In the genomic region with DNA sequence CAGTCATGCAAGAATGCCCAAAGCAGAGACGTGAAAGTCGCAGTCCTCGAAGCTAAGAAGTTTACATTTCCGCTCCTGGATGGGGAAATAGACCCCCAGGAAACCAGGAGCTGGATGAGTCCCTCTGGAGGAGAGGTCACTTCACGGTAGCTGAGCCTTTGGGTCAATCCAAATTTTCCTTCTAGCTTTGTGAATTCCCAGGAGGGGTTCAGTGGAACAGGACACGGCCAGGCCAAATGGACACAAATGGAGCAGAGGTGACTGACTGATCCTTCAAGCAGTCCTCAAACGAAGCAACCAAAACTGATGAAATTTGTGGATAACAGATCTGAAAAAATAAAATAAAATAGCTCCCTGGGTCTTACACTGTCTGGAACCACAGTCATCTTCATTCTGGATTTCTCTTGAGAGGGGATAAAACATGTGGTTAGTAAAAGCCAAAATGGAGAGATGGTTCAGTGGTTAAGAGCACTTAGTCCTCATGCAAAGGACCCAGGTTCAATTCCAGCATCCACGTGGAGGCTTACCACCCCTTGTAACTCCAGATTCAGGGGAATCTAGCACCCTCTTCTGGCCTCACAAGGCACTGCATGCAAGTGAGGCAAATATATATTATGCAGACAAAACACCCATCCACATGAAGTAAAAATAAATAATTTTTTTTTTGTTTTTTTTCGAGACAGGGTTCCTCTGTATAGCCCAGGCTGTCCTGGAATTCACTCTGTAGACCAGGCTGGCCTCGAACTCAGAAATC, we compare ENCODE assay signal across 10 mouse cellular contexts. TPM values are rescaled to one million over a fixed set of nuclear protein-coding genes. Genes with fewer than 3 reads are reported as not detected.
DNase-seq lines count a peak whose midpoint lies in the region; ATAC-seq and TF ChIP-seq lines count a peak whose summit lies in the region.
"Had no signal": no experiment of that assay in that cellular context is flagged by ENCODE, and none has a peak within 500 bp of the region (broad histone marks: within the 10 kb centered on the region; RNA-seq: fewer than 3 reads in every experiment).

No protein-coding gene starts in this region.

- H3K36me3 ChIP-seq in hindbrain, embryonic 10.5 days, result no peaks in the 10 kb centered on the region
- H3K36me3 ChIP-seq in hindbrain, embryonic 13.5 days, result no peaks in the 10 kb centered on the region
- H3K36me3 ChIP-seq in CH12.LX (replicated peaks in 1 of 2; ENCODE audit: control insufficient read depth in 1 of 2, insufficient read depth in 1 of 2, low read length in 1 of 2), result no peaks in the 10 kb centered on the region
- H3K36me3 ChIP-seq: embryonic facial prominence, embryonic 15.5 days; liver, embryonic 15.5 days had no signal

- dilution Hi-C loops in CH12.LX (cut with MboI; ENCODE audit: extremely low pct_ligation_motif_present, extremely low pct_unique_long_range_greater_than_20kb, low sequenced_read_pairs), result no loop called here

- peak; percentile 70 for TF ChIP-seq RAD21 in CH12.LX (IDR thresholded peaks at IDR 0.05; ENCODE audit: low read depth, low read length)

- H3K4me2 ChIP-seq in hindbrain, embryonic 13.5 days, result no peak overlapping the region
- no peak overlapping the region for H3K4me2 ChIP-seq in CH12.LX (ENCODE audit: insufficient read depth, low read depth, poor library complexity, severe bottlenecking)
- H3K4me2 ChIP-seq: embryonic facial prominence, embryonic 15.5 days; liver, embryonic 15.5 days had no signal

- no peaks in the 10 kb centered on the region for H3K9me3 ChIP-seq in hindbrain, embryonic 10.5 days
- no peaks in the 10 kb centered on the region for H3K9me3 ChIP-seq in hindbrain, embryonic 13.5 days
- H3K9me3 ChIP-seq in CH12.LX (replicated peaks; ENCODE audit: low read length), result no peaks in the 10 kb centered on the region
- H3K9me3 ChIP-seq: embryonic facial prominence, embryonic 15.5 days; liver, embryonic 15.5 days had no signal

- no peak for ATAC-seq in hindbrain, embryonic 13.5 days (ENCODE audit: low FRiP score)

- H3K9ac ChIP-seq in hindbrain, embryonic 13.5 days, result no peak overlapping the region
- no peak overlapping the region for H3K9ac ChIP-seq in CH12.LX (ENCODE audit: insufficient read depth, low read depth)
- H3K9ac ChIP-seq: embryonic facial prominence, embryonic 15.5 days; liver, embryonic 15.5 days had no signal

- in situ Hi-C loops in CH12.LX (cut with MboI; ENCODE audit: low pct_ligation_motif_present, low pct_unique_long_range_greater_than_20kb, low sequenced_read_pairs), result no loop called here

- 66% methylated on average over 10 of the region's 10 CpGs for WGBS in hindbrain, embryonic 10.5 days
- 66% methylated on average over 10 of the region's 10 CpGs for WGBS in hindbrain, embryonic 13.5 days

- 0 out of 2 replicates have a peak, but pooled peaks cover 10% of the 10 kb centered on the region for H3K4me1 ChIP-seq in hindbrain, embryonic 10.5 days (replicated peaks)
- no peaks in the 10 kb centered on the region for H3K4me1 ChIP-seq in hindbrain, embryonic 13.5 days (replicated peaks)
- peaks cover 0 to 8% of the 10 kb centered on the region in 2 experiments; a peak in 2 of 4 replicates for H3K4me1 ChIP-seq in CH12.LX (ENCODE audit: control insufficient read depth in 1 of 2, insufficient read depth in 2 of 2)

- no peak overlapping the region for H3K27ac ChIP-seq in hindbrain, embryonic 10.5 days
- H3K27ac ChIP-seq in hindbrain, embryonic 13.5 days, result no peak overlapping the region
- H3K27ac ChIP-seq in CH12.LX (ENCODE audit: insufficient read depth, low read depth), result no peak overlapping the region
- H3K27ac ChIP-seq: liver, embryonic 15.5 days had no signal

- H3K27me3 ChIP-seq in hindbrain, embryonic 10.5 days (ENCODE audit: insufficient read depth, poor library complexity, severe bottlenecking), result no peaks in the 10 kb centered on the region
- H3K27me3 ChIP-seq in hindbrain, embryonic 13.5 days, result no peaks in the 10 kb centered on the region
- H3K27me3 ChIP-seq in CH12.LX (replicated peaks), result peaks cover 15% of the 10 kb centered on the region
- H3K27me3 ChIP-seq: embryonic facial prominence, embryonic 15.5 days; liver, embryonic 15.5 days had no signal

- H3K4me3 ChIP-seq in hindbrain, embryonic 10.5 days, result no peak overlapping the region
- H3K4me3 ChIP-seq in hindbrain, embryonic 13.5 days, result no peak overlapping the region
- H3K4me3 ChIP-seq in CH12.LX (replicated peaks in 1 of 3; ENCODE audit: low read depth in 2 of 3, low read length in 2 of 3, poor library complexity in 1 of 3), result no peak overlapping the region
- H3K4me3 ChIP-seq: embryonic facial prominence, embryonic 15.5 days; liver, embryonic 15.5 days had no signal

- peak; percentile 26 for DNase-seq in hindbrain, embryonic 10.5 days (ENCODE audit: low spot score)
- DNase-seq in CH12.LX (ENCODE audit: extremely low read depth), result peak; percentile 64
- DNase-seq in adrenal gland, postnatal 14 days, result peak; percentile 70
- peak; percentile 69 to 71 for DNase-seq in kidney, postnatal 4 days
- DNase-seq in spleen, postnatal 14 days (ENCODE audit: low spot score in 2 of 2), result peak; percentile 29 to 59
- no peak for DNase-seq in ovary, adult 18-20 months (ENCODE audit: low spot score)
- no peak for DNase-seq in left cerebral cortex, postnatal 14 days (ENCODE audit: low spot score in 2 of 2)

- intact Hi-C loops in left cerebral cortex, postnatal 14 days (cut with DNase I), result loop anchor here (5.0 kb wide), 1 partner anchor 77 kb away; no protein-coding TSS in a partner anchor

- H3K79me2 ChIP-seq in CH12.LX (replicated peaks; ENCODE audit: control insufficient read depth, extremely low read depth, insufficient read depth, poor library complexity, severe bottlenecking), result no peaks in the 10 kb centered on the region

- TF ChIP-seq CTCF in CH12.LX (conservative IDR thresholded peaks at IDR 0.05 in 1 of 2, IDR thresholded peaks at IDR 0.05 in 1 of 2; ENCODE audit: low read depth in 2 of 2, low read length in 2 of 2), result peak; percentile 75 to 84

- no peak for TF ChIP-seq EP300 in CH12.LX (IDR thresholded peaks at IDR 0.05; ENCODE audit: low read length)

- no peak for TF ChIP-seq POLR2A in CH12.LX (IDR thresholded peaks at IDR 0.05; ENCODE audit: low read depth, low read length)

TF ChIP-seq in CH12.LX, 34 proteins besides CTCF, POLR2A, EP300 and RAD21:
- peak; percentile 52 for TF ChIP-seq SMC3 (IDR thresholded peaks at IDR 0.05; ENCODE audit: low read depth, low read length)
- peak; percentile 70 for TF ChIP-seq MAX (IDR thresholded peaks at IDR 0.05; ENCODE audit: low read length)
- 0 out of 2 replicates have a peak, but pooled peaks have one; percentile 42 for TF ChIP-seq TBP (conservative IDR thresholded peaks at IDR 0.05; ENCODE audit: low read depth, low read length)
- no peak for TF ChIP-seq PAX5 (IDR thresholded peaks at IDR 0.05; ENCODE audit: low read length)
- TF ChIP-seq MYC (IDR thresholded peaks at IDR 0.05; ENCODE audit: low read depth, low read length), result peak; percentile 92
- TF ChIP-seq JUND (conservative IDR thresholded peaks at IDR 0.05; ENCODE audit: low read depth, low read length), result no peak
- TF ChIP-seq CHD1 (IDR thresholded peaks at IDR 0.05; ENCODE audit: low read depth, low read length), result no peak
- TF ChIP-seq ZC3H11A (IDR thresholded peaks at IDR 0.05; ENCODE audit: low read depth, low read length), result no peak
TF ChIP-seq in CH12.LX: peak in this region for 4.

RNA-seq across cellular contexts. Expression of a gene that starts 11.4 kb away (rescaled TPM):
- polyA plus RNA-seq in hindbrain, embryonic 10.5 days (2016; fragmentation: Nextera tagmentation; extraction: Ambion mirVana), result 39.5 and 54.3 TPM in 2 replicates
- polyA plus RNA-seq in hindbrain, embryonic 13.5 days (2015; fragmentation: Nextera tagmentation; extraction: Ambion mirVana), result 135 and 143 TPM in 2 replicates
- total RNA-seq in CH12.LX (2012; rRNA removed) (9.3 and 12.9 TPM in 2 replicates), CH12.LX (2014; rRNA removed) (7.4 and 8.5 TPM in 2 replicates)
- polyA plus RNA-seq in CH12.LX (2012; ENCODE audit: insufficient read length, low read depth), result 9.5 and 9.7 TPM in 2 replicates
- total RNA-seq in adrenal gland, postnatal 14 days (2021), result 16.9 and 21.2 TPM in 2 replicates
- 100 to 1,000 TPM; 108 to 118 TPM for total RNA-seq in left cerebral cortex, postnatal 14 days (2021)

RNA-seq across cellular contexts. Expression of a gene that starts 15.1 kb away (rescaled TPM):
- 81.2 and 81.6 TPM in 2 replicates for polyA plus RNA-seq in hindbrain, embryonic 10.5 days (2016; fragmentation: Nextera tagmentation; extraction: Ambion mirVana)
- 55.5 and 60.4 TPM in 2 replicates for polyA plus RNA-seq in hindbrain, embryonic 13.5 days (2015; fragmentation: Nextera tagmentation; extraction: Ambion mirVana)
- total RNA-seq in CH12.LX (2012; rRNA removed) (3.7 and 3.9 TPM in 2 replicates), CH12.LX (2014; rRNA removed) (1.4 and 1.7 TPM in 2 replicates)
- polyA plus RNA-seq in CH12.LX (2012; ENCODE audit: insufficient read length, low read depth), result 4.3 and 5.7 TPM in 2 replicates
- 156 and 176 TPM in 2 replicates for total RNA-seq in adrenal gland, postnatal 14 days (2021)
- 100 to 1,000 TPM; 122 to 125 TPM for total RNA-seq in left cerebral cortex, postnatal 14 days (2021)

RNA-seq across cellular contexts. Expression of a gene that starts 17.8 kb away (rescaled TPM):
- 31.4 and 34.7 TPM in 2 replicates for polyA plus RNA-seq in hindbrain, embryonic 10.5 days (2016; fragmentation: Nextera tagmentation; extraction: Ambion mirVana)
- 32.1 and 33.3 TPM in 2 replicates for polyA plus RNA-seq in hindbrain, embryonic 13.5 days (2015; fragmentation: Nextera tagmentation; extraction: Ambion mirVana)
- 2.2 and 2.7 TPM in 2 replicates for total RNA-seq in CH12.LX (2012; rRNA removed)
- total RNA-seq in CH12.LX (2014; rRNA removed), result 1.1 and 1.3 TPM in 2 replicates
- polyA plus RNA-seq in CH12.LX (2012; ENCODE audit: insufficient read length, low read depth), result 1.5 and 2.1 TPM in 2 replicates
- 6.8 and 13.2 TPM in 2 replicates for total RNA-seq in adrenal gland, postnatal 14 days (2021)
- total RNA-seq in left cerebral cortex, postnatal 14 days (2021), result 10 to 100 TPM; 26.0 to 31.3 TPM

RNA-seq across cellular contexts. Expression of a gene that starts 27.1 kb away (rescaled TPM):
- polyA plus RNA-seq in hindbrain, embryonic 10.5 days (2016; fragmentation: Nextera tagmentation; extraction: Ambion mirVana), result 271 and 385 TPM in 2 replicates
- 279 and 287 TPM in 2 replicates for polyA plus RNA-seq in hindbrain, embryonic 13.5 days (2015; fragmentation: Nextera tagmentation; extraction: Ambion mirVana)
- total RNA-seq in CH12.LX (2012; rRNA removed) (84.0 and 96.9 TPM in 2 replicates), CH12.LX (2014; rRNA removed) (231 and 243 TPM in 2 replicates)
- 308 TPM in 2 replicates for polyA plus RNA-seq in CH12.LX (2012; ENCODE audit: insufficient read length, low read depth)
- total RNA-seq in adrenal gland, postnatal 14 days (2021), result 359 and 362 TPM in 2 replicates
- 100 to 1,000 TPM; 185 to 197 TPM for total RNA-seq in left cerebral cortex, postnatal 14 days (2021)

RNA-seq across cellular contexts. Expression of a gene that starts 27.1 kb away (rescaled TPM):
- polyA plus RNA-seq in hindbrain, embryonic 10.5 days (2016; fragmentation: Nextera tagmentation; extraction: Ambion mirVana), result 20.7 and 32.7 TPM in 2 replicates
- polyA plus RNA-seq in hindbrain, embryonic 13.5 days (2015; fragmentation: Nextera tagmentation; extraction: Ambion mirVana), result 55.0 and 63.3 TPM in 2 replicates
- total RNA-seq in CH12.LX (2012; rRNA removed) (5.0 and 8.7 TPM in 2 replicates), CH12.LX (2014; rRNA removed) (7.3 and 7.4 TPM in 2 replicates)
- 3.0 and 5.0 TPM in 2 replicates for polyA plus RNA-seq in CH12.LX (2012; ENCODE audit: insufficient read length, low read depth)
- 30.4 and 34.1 TPM in 2 replicates for total RNA-seq in adrenal gland, postnatal 14 days (2021)
- total RNA-seq in left cerebral cortex, postnatal 14 days (2021), result 10 to 100 TPM; 45.9 to 46.1 TPM

Comparison
In these comparisons a context has a peak if more than half of its experiments do, and no peak if none do; other contexts are left out.
1. DNase-seq: peak in hindbrain, embryonic 10.5 days (single experiment), CH12.LX (single experiment), adrenal gland, postnatal 14 days (single experiment), kidney, postnatal 4 days (2 of 2) and spleen, postnatal 14 days (2 of 2); none in ovary, adult 18-20 months (single experiment) and left cerebral cortex, postnatal 14 days (0 of 2).
2. RNA of a gene that starts 15.1 kb away (total RNA-seq): 156 to 176 TPM in adrenal gland, postnatal 14 days and 122 to 125 TPM in left cerebral cortex, postnatal 14 days; 1.4 to 3.9 TPM in CH12.LX; every median in the first group is over 10 times any median in the second.